Mouse (Mus musculus): ENCODE results near the gene Mknk2. TPM values are rescaled to one million over a fixed set of nuclear protein-coding genes. Genes with fewer than 3 reads are reported as not detected.

Gene Mknk2
- polyA plus RNA-seq, 1 experiment from 2014 or later = 110 TPM

DNA sequence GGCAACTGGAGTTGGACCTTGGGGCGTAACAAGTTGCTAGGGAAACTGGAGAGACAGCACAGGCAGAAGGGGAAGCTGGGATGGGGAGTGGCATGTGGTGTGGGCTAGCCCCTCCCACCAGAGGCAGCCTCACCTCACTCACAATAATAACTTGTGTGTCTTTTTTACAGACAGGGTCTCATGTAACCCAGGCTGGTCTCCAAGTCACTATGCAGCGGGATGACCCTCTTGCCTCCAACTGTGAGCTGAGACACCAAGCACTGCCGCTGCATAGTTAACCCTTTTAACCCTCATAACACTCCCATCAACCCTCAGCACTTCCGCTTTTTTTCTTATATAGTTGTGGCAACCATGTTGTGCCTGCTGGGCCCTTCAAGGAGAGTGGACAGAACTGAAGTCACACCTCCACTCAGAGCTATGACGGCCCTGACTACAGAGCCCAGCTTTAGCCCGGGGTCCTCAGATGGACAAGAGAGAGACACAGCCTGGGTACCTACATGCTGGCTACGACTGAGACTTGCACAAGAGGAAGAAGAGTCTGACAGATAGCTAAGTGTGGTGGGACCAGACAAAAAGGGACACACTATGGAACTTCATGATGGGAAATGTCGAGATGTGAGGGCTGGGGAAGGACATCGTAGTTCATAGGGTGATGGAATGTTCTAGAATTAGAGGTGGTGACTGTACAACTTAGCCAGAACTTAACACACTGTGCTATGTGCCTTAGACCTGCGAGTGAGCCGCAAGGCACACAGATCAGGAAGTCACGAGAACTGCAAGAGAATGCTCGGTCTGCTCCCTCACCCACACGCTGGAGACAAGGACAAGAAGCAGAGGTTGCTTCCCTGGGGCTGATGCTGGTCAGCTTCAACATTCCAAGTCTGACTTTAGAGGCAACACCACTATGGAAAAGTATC, 14.6 kb upstream of the Mknk2 start:
- H3K36me3 ChIP-seq (ENCODE audit: insufficient read depth) = peaks cover 43% of the 10 kb centered on the region
- H3K4me1 ChIP-seq (ENCODE audit: insufficient read depth) = peaks cover 10% of the 10 kb centered on the region
- no peaks in the 10 kb centered on the region for H3K9me3 ChIP-seq (ENCODE audit: low read depth, low read length)
- H3K4me3 ChIP-seq (ENCODE audit: low read depth, low read length) = no peak overlapping the region
- no peak for TF ChIP-seq CTCF (IDR thresholded peaks at IDR 0.05; ENCODE audit: low read depth)
- no peak overlapping the region for H3K9ac ChIP-seq
- H3K4me2 ChIP-seq = no peak overlapping the region
- H3K27ac ChIP-seq (ENCODE audit: low read depth) = no peak overlapping the region
- ATAC-seq (ENCODE audit: insufficient read depth) = no peak
- 72% methylated on average over 14 of the region's 14 CpGs for whole genome bisulfite sequencing
- H3K27me3 ChIP-seq (ENCODE audit: insufficient read depth, low read length) = no peaks in the 10 kb centered on the region
- no peak for DNase-seq

DNA sequence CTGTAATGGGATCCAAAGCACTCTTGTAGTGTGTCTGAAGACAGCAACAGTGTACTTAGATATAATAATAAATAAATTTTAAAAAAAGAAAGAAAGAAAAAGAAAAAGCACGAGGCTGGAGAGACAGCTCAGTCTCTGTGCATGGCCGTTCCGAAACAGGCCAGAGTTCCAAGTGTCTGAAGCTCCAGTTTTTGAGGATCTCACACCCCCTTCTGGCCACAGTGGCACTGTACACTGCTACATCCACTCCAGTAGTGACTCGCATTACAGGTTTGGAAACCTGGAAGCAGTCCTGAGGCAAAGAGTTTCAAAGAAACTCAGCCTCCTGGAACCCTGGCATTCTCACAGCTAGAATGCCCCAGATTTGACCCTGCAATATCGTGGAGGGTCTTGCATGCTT, 9.9 kb upstream of the Mknk2 start:
- peak; percentile 83 for TF ChIP-seq CTCF (IDR thresholded peaks at IDR 0.05; ENCODE audit: low read depth)
- no peaks in the 10 kb centered on the region for H3K9me3 ChIP-seq (ENCODE audit: low read depth, low read length)
- H3K27me3 ChIP-seq (ENCODE audit: insufficient read depth, low read length) = no peaks in the 10 kb centered on the region
- H3K27ac ChIP-seq (ENCODE audit: low read depth) = no peak overlapping the region
- no peak overlapping the region for H3K4me2 ChIP-seq
- ATAC-seq (ENCODE audit: insufficient read depth) (peak; percentile 79; the same call in 1 of the 2 replicates), DNase-seq (peak; percentile 89)
- no peak overlapping the region for H3K4me3 ChIP-seq (ENCODE audit: low read depth, low read length)
- H3K9ac ChIP-seq = no peak overlapping the region
- peaks cover 60% of the 10 kb centered on the region for H3K36me3 ChIP-seq (ENCODE audit: insufficient read depth)
- WGBS = 35% methylated on average over 5 of the region's 5 CpGs
- H3K4me1 ChIP-seq (ENCODE audit: insufficient read depth) = no peaks in the 10 kb centered on the region

DNA sequence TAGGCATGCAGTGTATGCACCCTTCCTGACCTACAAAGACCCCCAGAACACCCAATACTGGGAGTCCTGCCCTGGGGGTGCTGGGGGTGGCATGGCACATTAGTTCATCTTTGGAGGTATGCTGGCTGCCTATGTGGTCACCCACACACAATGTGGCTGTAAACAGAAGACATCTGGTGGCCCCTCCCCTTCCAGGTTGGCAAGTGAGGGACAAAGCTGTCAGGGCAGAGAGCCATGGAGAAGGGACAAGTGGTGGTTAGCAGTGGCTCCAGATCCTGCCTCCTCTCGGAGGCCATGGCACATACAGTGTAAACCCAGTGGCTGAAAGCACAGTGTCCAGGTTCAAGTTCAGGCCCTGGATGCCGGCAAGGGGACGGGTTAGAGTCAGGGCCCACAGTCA, 8.7 kb upstream of the Mknk2 start:
- no peaks in the 10 kb centered on the region for H3K9me3 ChIP-seq (ENCODE audit: low read depth, low read length)
- H3K4me3 ChIP-seq (ENCODE audit: low read depth, low read length) = no peak overlapping the region
- peaks cover 60% of the 10 kb centered on the region for H3K36me3 ChIP-seq (ENCODE audit: insufficient read depth)
- H3K9ac ChIP-seq = no peak overlapping the region
- 82% methylated on average over 3 of the region's 3 CpGs for WGBS
- no peak for TF ChIP-seq CTCF (IDR thresholded peaks at IDR 0.05; ENCODE audit: low read depth)
- H3K27me3 ChIP-seq (ENCODE audit: insufficient read depth, low read length) = no peaks in the 10 kb centered on the region
- DNase-seq = no peak
- H3K27ac ChIP-seq (ENCODE audit: low read depth) = no peak overlapping the region
- no peak overlapping the region for H3K4me2 ChIP-seq
- no peaks in the 10 kb centered on the region for H3K4me1 ChIP-seq (ENCODE audit: insufficient read depth)
- ATAC-seq (ENCODE audit: insufficient read depth) = no peak

DNA sequence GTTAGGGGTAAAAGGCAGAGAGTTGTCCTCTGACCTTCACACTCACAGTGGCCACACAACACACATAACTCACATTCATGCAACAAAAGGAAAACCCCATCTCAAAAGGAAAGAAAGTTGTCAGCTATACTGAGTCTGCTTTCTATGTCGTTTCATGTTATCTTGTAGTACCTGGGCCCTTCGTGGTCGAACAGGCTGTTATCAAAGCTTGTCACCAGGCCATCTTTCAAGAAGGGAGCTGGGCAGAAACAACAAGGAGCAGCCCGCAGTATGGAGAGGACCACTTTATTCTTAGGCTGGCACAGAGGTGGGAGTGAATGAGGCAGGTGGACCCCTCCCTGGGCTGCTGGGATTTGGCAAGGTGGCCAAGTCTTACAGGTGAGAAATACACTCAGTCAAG, 7.1 kb upstream of the Mknk2 start:
- Histone ChIP-seq H3K27me3 (ENCODE audit: insufficient read depth, low read length) (no peaks in the 10 kb centered on the region), H3K4me3 (ENCODE audit: low read depth, low read length) (no peak overlapping the region), H3K27ac (ENCODE audit: low read depth) (no peak overlapping the region; the same call in 1 of the 2 replicates), H3K4me2 (no peak overlapping the region), H3K9ac (no peak overlapping the region), H3K9me3 (ENCODE audit: low read depth, low read length) (no peaks in the 10 kb centered on the region), H3K36me3 (ENCODE audit: insufficient read depth) (peaks cover 48% of the 10 kb centered on the region), H3K4me1 (ENCODE audit: insufficient read depth) (no peaks in the 10 kb centered on the region)
- 66% methylated on average over 4 of the region's 4 CpGs for WGBS
- ATAC-seq (ENCODE audit: insufficient read depth) = no peak
- no peak for DNase-seq
- no peak for TF ChIP-seq CTCF (IDR thresholded peaks at IDR 0.05; ENCODE audit: low read depth)

DNA sequence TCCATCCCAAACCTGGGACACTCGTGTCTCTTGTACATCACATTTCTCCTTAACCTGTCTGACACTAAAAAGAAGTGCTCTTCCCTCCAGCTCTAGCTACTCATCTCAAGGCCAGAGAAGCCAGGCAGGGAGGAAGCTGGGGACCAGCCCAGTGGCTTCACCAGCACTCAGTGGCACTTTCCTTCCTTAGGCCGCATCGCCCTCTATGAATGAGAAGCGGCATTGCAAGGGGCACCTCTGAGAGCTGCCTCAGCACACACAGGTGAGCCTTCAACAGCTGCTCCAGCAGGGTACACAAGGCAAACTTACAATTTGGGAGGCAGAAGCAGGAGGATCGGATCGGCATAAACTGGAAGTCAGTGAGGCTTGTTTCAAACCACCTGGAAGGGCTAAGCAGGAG, 6.3 kb upstream of the Mknk2 start:
- Histone ChIP-seq H3K36me3 (ENCODE audit: insufficient read depth) (peaks cover 40% of the 10 kb centered on the region), H3K4me1 (ENCODE audit: insufficient read depth) (0 out of 2 replicates have a peak, but pooled peaks cover 1% of the 10 kb centered on the region), H3K9me3 (ENCODE audit: low read depth, low read length) (no peaks in the 10 kb centered on the region), H3K27ac (ENCODE audit: low read depth) (no peak overlapping the region), H3K4me2 (no peak overlapping the region), H3K27me3 (ENCODE audit: insufficient read depth, low read length) (no peaks in the 10 kb centered on the region), H3K9ac (no peak overlapping the region), H3K4me3 (ENCODE audit: low read depth, low read length) (no peak overlapping the region)
- no peak for ATAC-seq (ENCODE audit: insufficient read depth)
- DNase-seq = peak; percentile 77
- 56% methylated on average over 6 of the region's 6 CpGs for WGBS
- TF ChIP-seq CTCF (IDR thresholded peaks at IDR 0.05; ENCODE audit: low read depth) = peak; percentile 82

DNA sequence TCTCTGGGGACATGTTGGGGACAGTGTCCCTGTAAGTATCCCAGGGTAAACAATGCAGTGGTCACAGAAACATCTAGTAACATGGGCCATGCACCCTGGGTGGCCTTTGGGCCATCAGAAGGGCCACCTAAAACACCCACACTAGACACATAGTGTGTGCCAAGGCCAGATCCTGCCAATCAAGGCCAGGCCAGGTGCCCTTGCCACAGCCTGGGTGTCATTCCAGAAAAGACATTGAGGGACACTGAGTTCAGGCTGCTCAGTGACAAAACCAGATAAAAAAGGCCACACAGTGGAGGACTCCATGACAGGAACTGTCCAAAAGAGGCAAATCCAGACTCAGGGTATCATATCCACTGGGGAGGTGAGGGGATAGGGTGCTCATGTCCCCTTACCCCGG, 5.7 kb upstream of the Mknk2 start:
- Histone ChIP-seq H3K4me2 (no peak overlapping the region), H3K9me3 (ENCODE audit: low read depth, low read length) (no peaks in the 10 kb centered on the region), H3K4me1 (ENCODE audit: insufficient read depth) (peaks cover 7% of the 10 kb centered on the region; the same call in 1 of the 2 replicates), H3K4me3 (ENCODE audit: low read depth, low read length) (no peak overlapping the region), H3K36me3 (ENCODE audit: insufficient read depth) (peaks cover 35% of the 10 kb centered on the region), H3K27me3 (ENCODE audit: insufficient read depth, low read length) (no peaks in the 10 kb centered on the region), H3K27ac (ENCODE audit: low read depth) (no peak overlapping the region), H3K9ac (no peak overlapping the region)
- ATAC-seq (ENCODE audit: insufficient read depth) (no peak), DNase-seq (no peak)
- TF ChIP-seq CTCF (IDR thresholded peaks at IDR 0.05; ENCODE audit: low read depth) = no peak
- WGBS = 97% methylated on average over 1 of the region's 1 CpGs

DNA sequence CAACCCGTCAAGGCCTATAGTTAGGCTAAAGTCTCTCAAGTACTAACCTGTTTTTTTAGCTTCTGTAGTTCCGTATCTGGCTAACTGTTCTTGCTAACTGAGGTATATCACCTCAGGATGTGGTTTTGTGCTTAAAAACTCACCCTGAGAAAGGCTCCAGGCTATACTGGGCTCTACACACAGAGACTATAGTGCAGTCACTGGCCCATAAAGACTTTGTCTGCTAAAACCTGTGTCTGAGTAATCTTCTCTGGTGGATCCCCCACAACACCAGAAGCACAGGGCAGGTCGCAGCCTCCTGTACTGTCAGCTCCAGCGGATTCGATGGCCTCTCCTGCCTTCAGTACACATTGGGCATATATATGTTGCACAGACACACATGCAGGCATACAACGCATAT, 4.1 kb upstream of the Mknk2 start:
- H3K9ac ChIP-seq = no peak overlapping the region
- H3K36me3 ChIP-seq (ENCODE audit: insufficient read depth) = peaks cover 26% of the 10 kb centered on the region
- DNase-seq (no peak), ATAC-seq (ENCODE audit: insufficient read depth) (no peak)
- no peaks in the 10 kb centered on the region for H3K9me3 ChIP-seq (ENCODE audit: low read depth, low read length)
- H3K27ac ChIP-seq (ENCODE audit: low read depth) = no peak overlapping the region
- H3K4me1 ChIP-seq (ENCODE audit: insufficient read depth) = peaks cover 23% of the 10 kb centered on the region
- TF ChIP-seq CTCF (IDR thresholded peaks at IDR 0.05; ENCODE audit: low read depth) = no peak
- 93% methylated on average over 6 of the region's 6 CpGs for WGBS
- no peak overlapping the region for H3K4me2 ChIP-seq
- no peak overlapping the region for H3K4me3 ChIP-seq (ENCODE audit: low read depth, low read length)
- H3K27me3 ChIP-seq (ENCODE audit: insufficient read depth, low read length) = no peaks in the 10 kb centered on the region

All from lung, embryonic 14.5 days (tissue).